Mouse (Mus musculus): ENCODE measurements around the gene Ctla2a.
"Not testable (repeated sequence)": the region's sequence is repeated elsewhere in the genome, so short reads cannot be mapped to it uniquely, and the experiment has no call there.

The Ctla2a gene

GRCm38 (mm10) chr13:60936500-60936901 is at the start of gene Ctla2a, which contains the start of gene Gm49391:
TSS of gene Ctla2a (minus strand) at chr13:60936625.
TSS of gene Gm49391 (minus strand) at chr13:60936571.
- DNase-seq = peak; percentile 99

DNA sequence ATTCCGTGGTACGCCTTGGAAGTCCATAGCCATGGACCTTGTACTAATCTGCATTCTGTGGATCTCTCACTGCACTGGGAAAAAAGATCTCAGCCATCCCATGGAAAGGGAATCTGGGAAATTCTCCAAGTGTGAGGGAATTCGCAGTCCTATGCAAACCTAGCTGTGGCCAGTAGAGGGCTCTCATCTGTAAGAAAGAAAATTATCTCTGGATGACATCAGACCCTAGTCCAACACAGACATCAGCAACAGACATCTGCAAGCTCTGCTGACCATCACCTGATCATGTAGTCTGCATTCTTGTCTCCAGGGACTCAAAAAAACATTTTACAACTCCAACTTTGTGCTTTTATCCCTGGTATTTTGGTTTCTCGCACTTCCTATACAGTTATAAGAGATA is 35.9 kb upstream of the Ctla2a start:
- not testable (repeated sequence) for DNase-seq

DNA sequence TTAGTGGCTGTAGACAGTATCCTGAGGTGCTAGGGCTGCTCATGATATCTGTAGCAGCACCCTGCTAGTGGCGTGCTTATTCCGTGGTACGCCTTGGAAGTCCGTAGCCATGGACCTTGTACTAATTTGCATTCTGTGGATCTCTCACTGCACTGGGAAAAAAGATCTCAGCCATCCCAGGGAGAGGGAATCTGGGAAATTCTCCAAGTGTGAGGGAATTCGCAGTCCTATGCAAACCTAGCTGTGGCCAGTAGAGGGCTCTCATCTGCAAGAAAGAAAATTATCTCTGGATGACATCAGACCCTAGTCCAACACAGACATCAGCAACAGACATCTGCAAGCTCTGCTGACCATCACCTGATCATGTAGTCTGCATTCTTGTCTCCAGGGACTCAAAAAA is 27.6 kb upstream of the Ctla2a start:
- DNase-seq = peak; percentile 82

GRCm38 (mm10) chr13:60961706-60962105 is 25.3 kb upstream of the Ctla2a start:
- DNase-seq = peak; percentile 95

DNA sequence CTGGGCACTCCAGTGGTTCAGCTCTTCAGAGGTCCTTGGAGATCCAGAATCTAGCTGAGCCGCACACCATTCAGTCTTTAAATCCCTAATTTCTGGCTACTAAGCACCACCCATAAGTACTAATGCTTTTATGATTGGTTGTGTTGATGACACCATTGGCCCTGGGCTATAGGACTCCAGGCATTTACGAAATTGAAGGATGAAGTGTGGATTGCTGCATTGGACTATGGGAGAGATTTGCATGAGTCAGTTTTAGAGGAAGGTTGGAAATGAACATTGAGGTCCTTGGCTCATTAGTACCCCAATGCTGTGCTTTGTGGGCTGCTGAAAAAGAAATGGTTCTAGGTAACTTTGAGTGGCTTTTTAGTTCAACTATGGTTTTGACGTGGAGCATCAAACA is 5.5 kb upstream of the Ctla2a start, which contains the start of gene Tpbpa:
TSS of gene Tpbpa (minus strand) at position 101 of the 400 bp plus-strand sequence.
- DNase-seq = not testable (repeated sequence)

- DNase-seq = not testable (repeated sequence)
Observed at GRCm38 (mm10) chr13:60935490-60935889, 935 bp downstream of the Ctla2a start, which contains the start of gene Gm49393. TSS of gene Gm49393 (minus strand) at chr13:60935590.

DNA sequence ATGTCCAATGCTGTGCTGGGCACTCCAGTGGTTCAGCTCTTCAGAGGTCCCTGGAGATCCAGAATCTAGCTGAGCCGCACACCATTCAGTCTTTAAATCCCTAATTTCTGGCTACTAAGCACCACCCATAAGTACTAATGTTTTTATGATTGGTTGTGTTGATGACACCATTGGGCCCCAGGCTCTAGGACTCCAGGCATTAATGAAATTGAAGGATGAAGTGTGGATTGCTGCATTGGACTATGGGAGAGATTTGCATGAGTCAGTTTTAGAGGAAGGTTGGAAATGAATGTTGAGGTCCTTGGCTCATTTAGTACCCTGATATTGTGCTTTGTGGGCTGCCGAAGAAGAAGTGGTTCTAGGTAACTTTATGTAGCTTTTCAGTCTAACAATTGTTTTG is 31.6 kb downstream of the Ctla2a start, which contains the start of gene Tpbpb:
TSS of gene Tpbpb (minus strand) at position 101 of the 400 bp plus-strand sequence.
- DNase-seq = not testable (repeated sequence)

- peak; percentile 99 for DNase-seq
Observed at GRCm38 (mm10) chr13:60897328-60897727, 39.1 kb downstream of the Ctla2a start, which contains the start of gene Ctla2b. TSS of gene Ctla2b (minus strand) at chr13:60897447.

GRCm38 (mm10) chr13:60896794-60897193 is 39.6 kb downstream of the Ctla2a start, which contains the start of gene Gm49392:
TSS of gene Gm49392 (minus strand) at chr13:60896894.
- peak; percentile 13 for DNase-seq

DNA sequence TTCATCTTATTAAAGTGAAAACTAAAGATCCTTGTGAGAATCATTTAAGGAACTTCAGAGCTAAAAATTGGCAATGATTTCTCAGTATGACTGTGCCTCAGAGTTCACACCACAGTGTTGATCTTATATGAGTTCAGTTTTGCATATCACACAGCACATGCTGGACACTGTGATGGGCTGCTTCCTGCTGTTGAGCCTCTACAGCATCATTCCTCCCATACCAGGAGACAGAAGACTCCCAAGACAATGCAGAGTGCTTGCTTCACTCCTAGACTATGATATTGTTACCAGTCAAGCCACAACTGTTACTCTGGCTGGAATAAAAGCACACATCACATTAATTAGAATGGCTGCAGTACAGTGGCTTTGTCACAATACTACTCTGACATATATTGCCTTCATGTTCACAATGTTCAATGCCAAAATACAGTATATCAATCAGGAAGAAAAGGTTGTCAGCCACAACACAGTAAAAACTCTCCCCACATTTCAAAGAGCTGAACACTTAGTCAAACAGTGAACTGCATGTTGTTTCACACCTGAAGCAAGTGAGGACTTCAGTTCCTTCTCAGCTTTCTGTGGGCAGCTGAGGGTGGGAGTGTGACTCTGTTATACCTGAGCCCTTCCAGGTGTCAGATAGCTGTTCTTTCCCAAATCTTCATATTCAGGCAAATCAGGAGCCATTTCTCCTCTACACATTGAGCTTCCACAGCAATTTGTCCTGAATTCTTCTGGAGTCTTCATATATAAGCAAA is 40.8 kb downstream of the Ctla2a start:
- DNase-seq = peak; percentile 79

DNA sequence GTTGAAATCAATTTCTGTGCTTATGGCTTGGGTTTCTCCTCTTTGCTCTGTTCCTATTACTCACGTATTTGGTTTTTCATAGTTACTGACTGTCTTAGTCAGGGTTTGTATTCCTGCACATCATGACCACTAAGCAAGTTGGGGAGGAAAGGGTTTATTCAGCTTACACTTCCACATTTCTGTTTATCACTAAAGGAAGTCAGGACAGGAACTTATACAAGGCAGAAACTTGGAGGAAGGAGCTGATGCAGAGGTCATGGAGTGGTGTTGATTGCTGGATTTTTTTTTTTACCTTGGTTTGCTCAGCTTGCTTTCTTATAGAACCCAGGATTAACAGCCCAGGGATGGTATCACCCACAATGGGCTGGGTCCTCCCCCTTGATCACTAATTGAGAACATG is 44.1 kb downstream of the Ctla2a start:
- DNase-seq = peak; percentile 59
